Mouse (Mus musculus): ENCODE measurements at regions not wholly inside any gene's neighbourhood (a gene's known extent, or its start where the extent isn't known, plus 50 kb on each side); places are given as distances from the start of the nearest gene placed in this dataset.

GRCm38 (mm10) chr15:69766743-69767142 lies 3266.0 kb upstream of the Lrrc6 start:
- DNase-seq, result no peak

GRCm38 (mm10) chr15:69752616-69753015 lies 3251.9 kb upstream of the Lrrc6 start:
- DNase-seq, result peak; percentile 94

GRCm38 (mm10) chr15:69714680-69715079 lies 3214.0 kb upstream of the Lrrc6 start:
- no peak for DNase-seq

GRCm38 (mm10) chr15:69713900-69714299 lies 3213.2 kb upstream of the Lrrc6 start:
- no peak for DNase-seq

- DNase-seq, result no peak
Measured at GRCm38 (mm10) chr15:69695639-69696205, 3195.0 kb upstream of the Lrrc6 start.

- no peak for DNase-seq
Measured at GRCm38 (mm10) chr15:69690501-69690900, 3189.8 kb upstream of the Lrrc6 start.
